Mouse (Mus musculus): Measurements from ENCODE around the gene Psmb7.

- TF ChIP-seq USF1 (IDR thresholded peaks at IDR 0.05; ENCODE audit: low read depth) (no peak), CEBPB (IDR thresholded peaks at IDR 0.05; ENCODE audit: low read depth) (no peak), CTCF (IDR thresholded peaks at IDR 0.05; ENCODE audit: control insufficient read depth, insufficient read depth, insufficient read length) (no peak), MAX (IDR thresholded peaks at IDR 0.05) (no peak), FOSL1 (IDR thresholded peaks at IDR 0.05; ENCODE audit: insufficient read depth, low read length, poor library complexity, severe bottlenecking) (no peak), MYOG (IDR thresholded peaks at IDR 0.05; ENCODE audit: control insufficient read depth, extremely low read depth, insufficient read length) (no peak)
Measured at GRCm38 (mm10) chr2:38613576-38613975, 30.3 kb downstream of the Psmb7 start.

All from C2C12 (cell line).